Mouse (Mus musculus): ENCODE results near the gene Itih5. TPM values are rescaled to one million over a fixed set of nuclear protein-coding genes. Genes with fewer than 3 reads are reported as not detected.

The Itih5 gene
- 6.1 and 6.9 TPM in 2 replicates for total RNA-seq (2017)

- ATAC-seq (ENCODE audit: extremely low read depth, insufficient number of reproducible peaks, low FRiP score, poor library complexity, severe bottlenecking), result peak; percentile 91
These were observed at the start of gene Itih5 for GRCm38 (mm10) chr2:10153201-10154075. TSS of gene Itih5 (plus strand) at chr2:10153571.

- no peak for ATAC-seq (ENCODE audit: extremely low read depth, insufficient number of reproducible peaks, low FRiP score, poor library complexity, severe bottlenecking)
These were observed 44.7 kb upstream of the Itih5 start for GRCm38 (mm10) chr2:10108535-10109189.

- ATAC-seq (ENCODE audit: extremely low read depth, insufficient number of reproducible peaks, low FRiP score, poor library complexity, severe bottlenecking), result no peak
These were observed 34.6 kb upstream of the Itih5 start for GRCm38 (mm10) chr2:10118751-10119150.

- no peak for ATAC-seq (ENCODE audit: extremely low read depth, insufficient number of reproducible peaks, low FRiP score, poor library complexity, severe bottlenecking)
These were observed 34.1 kb upstream of the Itih5 start for GRCm38 (mm10) chr2:10119276-10119675.

GRCm38 (mm10) chr2:10121826-10122225 is 31.5 kb upstream of the Itih5 start:
- ATAC-seq (ENCODE audit: extremely low read depth, insufficient number of reproducible peaks, low FRiP score, poor library complexity, severe bottlenecking), result no peak

GRCm38 (mm10) chr2:10126122-10126521 is 27.2 kb upstream of the Itih5 start:
- no peak for ATAC-seq (ENCODE audit: extremely low read depth, insufficient number of reproducible peaks, low FRiP score, poor library complexity, severe bottlenecking)

- ATAC-seq (ENCODE audit: extremely low read depth, insufficient number of reproducible peaks, low FRiP score, poor library complexity, severe bottlenecking), result no peak
These were observed 25.9 kb upstream of the Itih5 start for GRCm38 (mm10) chr2:10127471-10127870.

GRCm38 (mm10) chr2:10128571-10128970 is 24.8 kb upstream of the Itih5 start:
- no peak for ATAC-seq (ENCODE audit: extremely low read depth, insufficient number of reproducible peaks, low FRiP score, poor library complexity, severe bottlenecking)

GRCm38 (mm10) chr2:10130341-10130990 is 22.9 kb upstream of the Itih5 start:
- ATAC-seq (ENCODE audit: extremely low read depth, insufficient number of reproducible peaks, low FRiP score, poor library complexity, severe bottlenecking), result no peak

- no peak for ATAC-seq (ENCODE audit: extremely low read depth, insufficient number of reproducible peaks, low FRiP score, poor library complexity, severe bottlenecking)
These were observed 22.1 kb upstream of the Itih5 start, which contains the start of gene Itih2 for GRCm38 (mm10) chr2:10131296-10131695. TSS of gene Itih2 (minus strand) at chr2:10131396.

GRCm38 (mm10) chr2:10132128-10132527 is 21.2 kb upstream of the Itih5 start:
- no peak for ATAC-seq (ENCODE audit: extremely low read depth, insufficient number of reproducible peaks, low FRiP score, poor library complexity, severe bottlenecking)

GRCm38 (mm10) chr2:10133941-10134340 is 19.4 kb upstream of the Itih5 start:
- no peak for ATAC-seq (ENCODE audit: extremely low read depth, insufficient number of reproducible peaks, low FRiP score, poor library complexity, severe bottlenecking)

- no peak for ATAC-seq (ENCODE audit: extremely low read depth, insufficient number of reproducible peaks, low FRiP score, poor library complexity, severe bottlenecking)
These were observed 16.1 kb upstream of the Itih5 start for GRCm38 (mm10) chr2:10137320-10137719.

- no peak for ATAC-seq (ENCODE audit: extremely low read depth, insufficient number of reproducible peaks, low FRiP score, poor library complexity, severe bottlenecking)
These were observed 12.9 kb upstream of the Itih5 start for GRCm38 (mm10) chr2:10140456-10140855.

- peak; percentile 99 for ATAC-seq (ENCODE audit: extremely low read depth, insufficient number of reproducible peaks, low FRiP score, poor library complexity, severe bottlenecking)
These were observed 10.6 kb upstream of the Itih5 start for GRCm38 (mm10) chr2:10142472-10143454.

- ATAC-seq (ENCODE audit: extremely low read depth, insufficient number of reproducible peaks, low FRiP score, poor library complexity, severe bottlenecking), result no peak
These were observed 7.9 kb upstream of the Itih5 start for GRCm38 (mm10) chr2:10145514-10145913.

- no peak for ATAC-seq (ENCODE audit: extremely low read depth, insufficient number of reproducible peaks, low FRiP score, poor library complexity, severe bottlenecking)
These were observed 6.2 kb upstream of the Itih5 start for GRCm38 (mm10) chr2:10147176-10147575.

GRCm38 (mm10) chr2:10152590-10152989 is 781 bp upstream of the Itih5 start:
- ATAC-seq (ENCODE audit: extremely low read depth, insufficient number of reproducible peaks, low FRiP score, poor library complexity, severe bottlenecking), result peak; percentile 17; the same call in 1 of the 2 replicates

GRCm38 (mm10) chr2:10157184-10157583 is 3.8 kb downstream of the Itih5 start:
- no peak for ATAC-seq (ENCODE audit: extremely low read depth, insufficient number of reproducible peaks, low FRiP score, poor library complexity, severe bottlenecking)
